Mouse (Mus musculus) forebrain, embryonic 10.5 days (tissue): ENCODE data around the gene Slc35b1. TPM values are rescaled to one million over a fixed set of nuclear protein-coding genes. Genes with fewer than 3 reads are reported as not detected.

ENCODE experiments used
- DNase-seq: peaks from one replicate; pipeline ENCODE4 v3.0.0-alpha.2; 2017; ENCODE audit warnings: low spot score; ENCODE audit errors: extremely low spot score
- H3K27ac ChIP-seq: fragments of 300-500 bp; sonication (generic); 2 replicates; pipeline ENCODE4 v1.5.1; 2016; ENCODE audit warnings: mild to moderate bottlenecking
- H3K27me3 ChIP-seq: fragments of 300-500 bp; sonication (generic); 2 replicates; pipeline ENCODE4 v1.6.1; 2016; ENCODE audit warnings: mild to moderate bottlenecking; ENCODE audit not compliant: poor library complexity, severe bottlenecking
- H3K36me3 ChIP-seq: fragments of 300-500 bp; sonication (generic); replicated peaks from 2 replicates; pipeline ENCODE4 v1.6.1; 2016; ENCODE audit warnings: mild to moderate bottlenecking, moderate library complexity
- H3K4me1 ChIP-seq: fragments of 300-500 bp; sonication (generic); 2 replicates; pipeline ENCODE4 v1.6.1; 2016
- H3K4me3 ChIP-seq: fragments of 300-500 bp; sonication (generic); 2 replicates; pipeline ENCODE4 v1.5.1; 2016; ENCODE audit warnings: mild to moderate bottlenecking, moderate library complexity
- H3K9me3 ChIP-seq: fragments of 300-500 bp; sonication (generic); 2 replicates; pipeline ENCODE4 v1.6.1; 2016; ENCODE audit warnings: mild to moderate bottlenecking, moderate library complexity
- WGBS: fragments of 180-500 bp; shearing (Covaris S2); methylation state at CpG from one replicate; pipeline ENCODE4 v1.1.7; 2016; 5-methylcytosine and 5-hydroxymethylcytosine counted together
- polyA plus RNA-seq: library from polyadenylated mRNA; unstranded; fragments of >200 nt; fragmentation: Nextera tagmentation; extraction: Ambion mirVana; gene quantifications from 2 replicates; pipeline ENCODE4 v1.2.1, GENCODE M21; 2016

Slc35b1 gene
- polyA plus RNA-seq, 1 experiment from 2014 or later = 118 TPM

GRCm38 (mm10) chr11:95368231-95368823 is 16.2 kb upstream of the Slc35b1 start:
- Histone ChIP-seq H3K4me3 (no peak overlapping the region), H3K9me3 (no peaks in the 10 kb centered on the region), H3K4me1 (0 out of 2 replicates have a peak, but pooled peaks cover 4% of the 10 kb centered on the region), H3K27ac (no peak overlapping the region), H3K36me3 (peaks cover 20% of the 10 kb centered on the region), H3K27me3 (no peaks in the 10 kb centered on the region)
- 96% methylated on average over 8 of the region's 8 CpGs for WGBS
- no peak for DNase-seq

GRCm38 (mm10) chr11:95368871-95369270 is 15.6 kb upstream of the Slc35b1 start:
- H3K36me3 ChIP-seq = peaks cover 25% of the 10 kb centered on the region
- no peak overlapping the region for H3K4me3 ChIP-seq
- no peak for DNase-seq
- WGBS = 93% methylated on average over 4 of the region's 4 CpGs
- H3K9me3 ChIP-seq = no peaks in the 10 kb centered on the region
- no peak overlapping the region for H3K27ac ChIP-seq
- H3K27me3 ChIP-seq = no peaks in the 10 kb centered on the region
- H3K4me1 ChIP-seq = 0 out of 2 replicates have a peak, but pooled peaks cover 4% of the 10 kb centered on the region

GRCm38 (mm10) chr11:95369964-95370890 is 14.3 kb upstream of the Slc35b1 start:
- Histone ChIP-seq H3K27me3 (no peaks in the 10 kb centered on the region), H3K9me3 (no peaks in the 10 kb centered on the region), H3K4me3 (no peak overlapping the region), H3K4me1 (0 out of 2 replicates have a peak, but pooled peaks cover 4% of the 10 kb centered on the region), H3K36me3 (peaks cover 35% of the 10 kb centered on the region), H3K27ac (peak overlapping the region; percentile 57; the same call in 1 of the 2 replicates)
- WGBS = 85% methylated on average over 15 of the region's 15 CpGs
- DNase-seq = no peak

GRCm38 (mm10) chr11:95371182-95371581 is 13.3 kb upstream of the Slc35b1 start:
- H3K36me3 ChIP-seq = peaks cover 45% of the 10 kb centered on the region
- no peak overlapping the region for H3K27ac ChIP-seq
- no peak for DNase-seq
- H3K9me3 ChIP-seq = no peaks in the 10 kb centered on the region
- H3K4me1 ChIP-seq = 0 out of 2 replicates have a peak, but pooled peaks cover 4% of the 10 kb centered on the region
- 95% methylated on average over 7 of the region's 7 CpGs for WGBS
- no peak overlapping the region for H3K4me3 ChIP-seq
- H3K27me3 ChIP-seq = no peaks in the 10 kb centered on the region

- 87% methylated on average over 9 of the region's 9 CpGs for WGBS
These were observed 5.6 kb upstream of the Slc35b1 start for GRCm38 (mm10) chr11:95378926-95379325.

GRCm38 (mm10) chr11:95379552-95379951 is 4.9 kb upstream of the Slc35b1 start:
- Histone ChIP-seq H3K27me3 (no peaks in the 10 kb centered on the region), H3K27ac (no peak overlapping the region), H3K36me3 (peaks cover 57% of the 10 kb centered on the region), H3K4me3 (no peak overlapping the region), H3K9me3 (no peaks in the 10 kb centered on the region), H3K4me1 (peaks cover 3% of the 10 kb centered on the region; the same call in 1 of the 2 replicates)
- 89% methylated on average over 5 of the region's 5 CpGs for WGBS
- no peak for DNase-seq

More at GRCm38 (mm10) chr11:95378926-95379325, 5.6 kb upstream of the Slc35b1 start:
- H3K4me1 ChIP-seq = no peaks in the 10 kb centered on the region
- H3K36me3 ChIP-seq = peaks cover 61% of the 10 kb centered on the region
- DNase-seq = no peak
- H3K27me3 ChIP-seq = no peaks in the 10 kb centered on the region
- no peak overlapping the region for H3K4me3 ChIP-seq
- no peak overlapping the region for H3K27ac ChIP-seq
- no peaks in the 10 kb centered on the region for H3K9me3 ChIP-seq

- H3K27me3 ChIP-seq = no peaks in the 10 kb centered on the region
- H3K36me3 ChIP-seq = peaks cover 47% of the 10 kb centered on the region
- no peak overlapping the region for H3K27ac ChIP-seq
- WGBS = 94% methylated on average over 7 of the region's 7 CpGs
- no peaks in the 10 kb centered on the region for H3K9me3 ChIP-seq
- no peak for DNase-seq
- peaks cover 7% of the 10 kb centered on the region for H3K4me1 ChIP-seq
- H3K4me3 ChIP-seq = no peak overlapping the region
These were observed 3.8 kb upstream of the Slc35b1 start for GRCm38 (mm10) chr11:95380711-95381110.

- no peak for DNase-seq
- H3K27ac ChIP-seq = no peak overlapping the region
- H3K9me3 ChIP-seq = no peaks in the 10 kb centered on the region
- H3K27me3 ChIP-seq = no peaks in the 10 kb centered on the region
- peaks cover 43% of the 10 kb centered on the region for H3K36me3 ChIP-seq
- H3K4me1 ChIP-seq = peaks cover 11% of the 10 kb centered on the region
- 94% methylated on average over 1 of the region's 1 CpGs for WGBS
- H3K4me3 ChIP-seq = no peak overlapping the region
These were observed 3.3 kb upstream of the Slc35b1 start for GRCm38 (mm10) chr11:95381146-95381545.

- Histone ChIP-seq H3K36me3 (peaks cover 48% of the 10 kb centered on the region), H3K4me1 (peaks cover 20% of the 10 kb centered on the region), H3K4me3 (no peak overlapping the region), H3K9me3 (no peaks in the 10 kb centered on the region), H3K27ac (no peak overlapping the region), H3K27me3 (no peaks in the 10 kb centered on the region)
- DNase-seq = no peak
- WGBS = 88% methylated on average over 5 of the region's 5 CpGs
These were observed 1.0 kb upstream of the Slc35b1 start for GRCm38 (mm10) chr11:95383331-95383986.

GRCm38 (mm10) chr11:95384004-95384318 is 531 bp upstream of the Slc35b1 start:
- peaks cover 48% of the 10 kb centered on the region for H3K36me3 ChIP-seq
- peak overlapping the region; percentile 99 for H3K27ac ChIP-seq
- H3K4me1 ChIP-seq = peaks cover 20% of the 10 kb centered on the region
- peak overlapping the region; percentile 93 for H3K4me3 ChIP-seq
- DNase-seq = no peak
- WGBS = 43% methylated on average over 9 of the region's 9 CpGs
- no peaks in the 10 kb centered on the region for H3K27me3 ChIP-seq
- H3K9me3 ChIP-seq = no peaks in the 10 kb centered on the region

- peaks cover 20% of the 10 kb centered on the region for H3K4me1 ChIP-seq
- no peak for DNase-seq
- peak overlapping the region; percentile 93 for H3K4me3 ChIP-seq
- H3K27ac ChIP-seq = peak overlapping the region; percentile 99
- WGBS = 0% methylated on average over 14 of the region's 14 CpGs
- peaks cover 54% of the 10 kb centered on the region for H3K36me3 ChIP-seq
- no peaks in the 10 kb centered on the region for H3K9me3 ChIP-seq
- H3K27me3 ChIP-seq = no peaks in the 10 kb centered on the region
These were observed 455 bp downstream of the Slc35b1 start for GRCm38 (mm10) chr11:95384973-95385320.

- Histone ChIP-seq H3K27me3 (no peaks in the 10 kb centered on the region), H3K4me3 (no peak overlapping the region), H3K9me3 (no peaks in the 10 kb centered on the region), H3K27ac (no peak overlapping the region), H3K4me1 (peaks cover 23% of the 10 kb centered on the region), H3K36me3 (peaks cover 63% of the 10 kb centered on the region)
- 93% methylated on average over 7 of the region's 7 CpGs for WGBS
- no peak for DNase-seq
These were observed 2.9 kb downstream of the Slc35b1 start for GRCm38 (mm10) chr11:95387354-95387753.

GRCm38 (mm10) chr11:95389006-95389405 is 4.5 kb downstream of the Slc35b1 start:
- peaks cover 68% of the 10 kb centered on the region for H3K36me3 ChIP-seq
- 80% methylated on average over 3 of the region's 3 CpGs for WGBS
- H3K4me1 ChIP-seq = peaks cover 38% of the 10 kb centered on the region
- no peak for DNase-seq
- H3K27ac ChIP-seq = no peak overlapping the region
- no peaks in the 10 kb centered on the region for H3K9me3 ChIP-seq
- no peak overlapping the region for H3K4me3 ChIP-seq
- no peaks in the 10 kb centered on the region for H3K27me3 ChIP-seq
